Mouse (Mus musculus) testis, postnatal 14 days (tissue): Measurements from ENCODE around the gene Kcnk16.
A peak's percentile ranks its signal among the peaks of the same experiment; 100 is the strongest.
"Not testable (repeated sequence)": the region's sequence is repeated elsewhere in the genome, so short reads cannot be mapped to it uniquely, and the experiment has no call there.

ENCODE experiments used
- DNase-seq: peaks from one replicate; pipeline ENCODE4 v3.0.0; 2021; ENCODE audit warnings: low spot score

Gene Kcnk16

DNA sequence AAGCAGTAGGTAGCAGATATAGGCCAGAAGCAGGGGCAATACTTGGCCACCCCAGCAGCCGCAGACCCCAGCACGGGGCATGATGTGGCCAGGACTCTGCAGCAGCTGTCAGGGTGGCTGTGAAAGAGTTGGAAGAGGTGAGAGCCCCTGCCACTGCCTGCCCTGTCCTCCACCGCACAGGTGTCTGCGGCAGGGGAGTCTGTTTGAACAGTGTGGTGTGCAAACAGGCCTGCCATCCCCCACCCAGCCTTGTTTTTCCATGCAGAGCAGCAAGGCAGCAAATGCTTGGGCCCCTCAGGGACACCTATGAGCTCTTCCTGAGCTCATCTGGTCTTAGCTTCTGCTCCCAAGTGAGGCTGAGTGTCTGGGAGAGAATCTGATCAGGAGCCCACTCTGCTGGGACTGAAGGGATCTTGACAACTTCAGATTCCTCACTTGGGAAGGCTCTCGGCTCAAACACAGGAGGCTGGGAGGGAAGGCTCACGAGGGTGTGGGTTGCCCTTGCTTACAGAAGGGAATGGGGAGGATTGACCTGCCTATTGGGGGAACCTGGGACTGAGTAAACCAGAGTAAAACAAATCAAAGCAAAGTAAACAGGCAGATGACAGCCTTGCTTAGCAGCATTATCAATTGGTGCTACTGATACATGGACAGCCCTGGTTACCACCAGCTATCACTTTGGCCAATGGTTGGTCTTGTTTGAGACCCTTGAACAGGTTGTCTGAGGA, at the start of gene Kcnk16:
Gene Kcnk16 (minus strand): TSS at position 118 of the 728 bp plus-strand sequence.
- DNase-seq, result no peak

DNA sequence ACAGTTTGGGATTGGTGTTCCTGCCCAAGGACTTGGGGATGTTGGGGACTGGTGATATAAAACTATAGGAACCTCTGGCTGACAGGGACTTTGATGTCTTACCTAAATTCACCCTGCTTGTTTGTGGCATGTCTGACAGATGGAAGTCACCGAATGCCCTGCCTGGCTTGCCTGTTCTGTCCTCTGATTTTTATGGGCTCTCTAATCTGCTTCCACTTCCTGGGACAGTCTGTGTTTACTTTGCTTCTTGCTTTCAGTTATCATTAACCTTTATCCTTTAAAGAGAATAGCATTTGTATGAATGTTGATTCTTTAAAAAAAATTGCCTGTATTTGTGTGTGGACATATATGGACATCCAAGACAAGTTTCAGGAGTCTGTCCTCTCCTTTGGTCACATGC, 46.1 kb upstream of the Kcnk16 start:
- DNase-seq, result no peak

DNA sequence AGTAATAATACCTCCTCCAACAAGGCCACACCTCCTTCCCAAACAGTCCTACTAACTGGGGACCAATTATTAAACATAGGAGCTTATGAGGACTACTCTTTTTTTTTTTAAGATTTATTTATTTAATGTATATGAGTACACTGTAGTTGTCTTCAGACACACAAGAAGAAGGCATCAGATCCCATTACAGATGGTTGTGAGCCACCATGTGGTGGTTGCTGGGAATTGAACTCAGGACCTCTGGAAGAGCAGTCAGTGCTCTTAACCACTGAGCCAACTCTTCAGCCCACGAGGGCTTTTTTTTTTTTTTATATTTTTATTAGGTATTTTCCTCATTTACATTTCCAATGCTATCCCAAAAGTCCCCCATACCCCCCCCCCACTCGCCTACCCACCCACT, 36.1 kb upstream of the Kcnk16 start:
- DNase-seq, result not testable (repeated sequence)

DNA sequence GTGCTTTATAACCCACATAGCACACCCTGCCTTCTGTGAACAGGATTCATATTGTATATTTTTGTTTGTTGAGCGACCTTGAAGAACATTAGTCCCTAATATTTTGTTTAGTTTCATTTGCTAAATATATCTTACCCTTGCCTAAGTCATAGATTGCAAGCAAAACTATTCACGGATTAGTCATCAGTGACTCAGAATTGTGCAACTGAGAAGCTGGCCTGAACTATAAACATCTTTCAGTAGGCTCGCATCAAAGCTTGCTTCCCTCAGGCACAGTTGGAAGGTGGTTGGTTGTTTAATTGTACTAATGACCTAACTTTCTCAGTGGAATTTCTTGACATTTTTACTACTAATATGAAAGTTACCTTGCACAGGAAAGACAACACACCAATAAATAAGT, 29.1 kb upstream of the Kcnk16 start:
- no peak for DNase-seq

- no peak for DNase-seq
Measured at GRCm38 (mm10) chr14:20297616-20298015, 28.6 kb upstream of the Kcnk16 start.

- DNase-seq, result no peak
Measured at GRCm38 (mm10) chr14:20294947-20295346, 25.9 kb upstream of the Kcnk16 start.

GRCm38 (mm10) chr14:20294117-20294892, 25.3 kb upstream of the Kcnk16 start, which contains the start of gene Nudt13:
Gene Nudt13 (plus strand): TSS chr14:20294697.
- peak; percentile 88 for DNase-seq

DNA sequence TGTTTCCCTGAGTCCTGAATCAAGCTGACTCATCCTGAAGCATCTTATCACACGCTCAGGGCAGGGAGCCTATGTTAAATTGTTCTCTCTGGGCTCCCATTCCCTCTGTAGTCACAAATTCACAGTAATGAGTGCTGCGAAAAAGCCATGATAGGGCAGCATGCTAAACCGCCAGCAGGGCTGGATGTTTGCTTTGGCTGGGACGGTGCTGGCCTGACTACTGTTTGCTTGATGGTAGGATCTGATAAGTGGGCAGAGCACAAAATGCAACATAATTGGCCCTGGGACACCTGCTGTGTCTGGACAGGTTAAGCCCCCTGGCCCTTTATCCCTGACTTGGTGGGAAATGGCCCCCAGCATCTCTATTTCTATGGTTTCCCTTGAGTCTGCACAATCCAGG, 22.4 kb upstream of the Kcnk16 start:
- no peak for DNase-seq

DNA sequence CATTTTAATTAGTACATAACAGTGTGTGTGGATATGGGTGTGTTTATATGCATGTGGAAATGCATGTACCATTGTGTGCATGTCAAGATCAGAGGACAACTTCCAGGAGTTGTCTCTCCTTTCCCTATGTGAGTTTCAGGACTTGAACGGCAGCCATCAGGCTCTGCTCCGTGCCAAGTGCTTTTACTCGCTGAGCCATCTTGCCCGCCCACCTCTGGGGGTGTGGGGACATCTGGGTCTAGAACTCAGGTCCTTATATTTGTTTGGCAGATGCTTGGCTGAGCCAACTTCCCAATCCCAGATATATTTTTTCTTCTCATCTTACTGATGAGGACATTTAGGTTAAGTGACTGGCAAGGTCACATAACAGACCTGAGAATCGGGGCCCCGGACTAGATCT, 578 bp downstream of the Kcnk16 start:
- DNase-seq, result no peak

DNA sequence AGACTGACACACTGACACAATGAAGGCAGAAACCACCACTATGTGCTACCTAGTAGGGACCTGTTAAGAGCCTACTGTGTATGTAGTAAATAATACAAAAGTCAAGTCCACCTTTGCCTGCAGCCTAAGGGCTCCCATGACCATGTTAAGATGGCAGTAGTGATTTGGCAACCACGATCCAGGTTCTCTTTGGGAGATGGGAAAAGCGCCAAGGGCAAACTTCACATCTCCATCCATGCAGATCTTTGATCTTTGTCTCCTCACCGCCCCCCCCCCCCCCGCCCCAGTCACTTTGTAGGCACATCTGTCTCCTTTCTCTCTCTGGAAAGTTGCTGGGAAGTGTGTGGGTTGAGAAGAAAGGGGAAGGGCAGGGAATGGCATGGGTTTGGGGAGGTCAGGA, 6.7 kb downstream of the Kcnk16 start:
- DNase-seq, result no peak

GRCm38 (mm10) chr14:20258185-20259113, 10.6 kb downstream of the Kcnk16 start:
- peak; percentile 64 for DNase-seq

- no peak for DNase-seq
Measured at GRCm38 (mm10) chr14:20250237-20251171, 18.5 kb downstream of the Kcnk16 start.

DNA sequence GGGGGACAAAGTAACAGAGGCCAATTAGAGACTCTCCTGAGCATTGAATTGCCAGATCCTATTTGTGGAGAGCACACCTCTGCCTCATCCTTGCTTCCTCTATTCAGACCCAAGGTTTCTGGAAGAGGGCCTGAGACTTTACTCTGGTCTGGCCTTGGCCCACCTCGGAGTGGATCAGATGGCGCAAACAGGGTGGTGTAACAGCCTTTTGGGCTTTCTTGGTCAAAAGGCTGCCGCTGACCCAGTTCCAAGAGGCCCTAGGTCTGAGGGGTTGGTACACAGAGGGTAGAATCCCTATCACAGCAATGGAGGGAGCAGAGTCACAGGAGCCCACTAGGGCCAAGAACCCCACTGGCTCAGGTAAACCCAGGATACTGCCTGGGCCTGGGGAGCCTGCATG, 21.0 kb downstream of the Kcnk16 start:
- no peak for DNase-seq

- peak; percentile 28 for DNase-seq
Measured at GRCm38 (mm10) chr14:20246811-20247266, 22.2 kb downstream of the Kcnk16 start.

- no peak for DNase-seq
Measured at GRCm38 (mm10) chr14:20245861-20246260, 23.1 kb downstream of the Kcnk16 start.

- peak; percentile 48 for DNase-seq
Measured at GRCm38 (mm10) chr14:20245318-20245717, 23.7 kb downstream of the Kcnk16 start.

GRCm38 (mm10) chr14:20243158-20243557, 25.8 kb downstream of the Kcnk16 start:
- no peak for DNase-seq

DNA sequence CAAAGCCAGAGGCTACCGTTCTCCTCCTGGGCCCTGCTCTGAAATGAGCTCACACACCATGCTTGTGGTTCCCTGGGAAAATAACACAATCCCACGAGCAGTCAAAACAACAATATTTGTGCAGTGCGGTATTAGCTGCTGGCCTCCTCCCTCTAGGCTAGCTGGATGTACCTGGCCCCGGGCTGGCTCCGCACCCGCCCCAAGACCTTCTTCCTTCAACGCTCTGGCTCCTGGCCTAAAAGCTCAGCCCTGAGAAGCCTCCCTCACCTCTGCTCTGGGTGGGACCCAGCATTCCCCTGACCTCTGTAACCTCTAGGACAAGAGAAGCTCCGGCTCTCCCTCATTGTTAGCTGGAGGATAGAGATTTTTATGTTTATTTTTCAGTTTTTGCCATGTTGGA, 26.5 kb downstream of the Kcnk16 start:
- no peak for DNase-seq

DNA sequence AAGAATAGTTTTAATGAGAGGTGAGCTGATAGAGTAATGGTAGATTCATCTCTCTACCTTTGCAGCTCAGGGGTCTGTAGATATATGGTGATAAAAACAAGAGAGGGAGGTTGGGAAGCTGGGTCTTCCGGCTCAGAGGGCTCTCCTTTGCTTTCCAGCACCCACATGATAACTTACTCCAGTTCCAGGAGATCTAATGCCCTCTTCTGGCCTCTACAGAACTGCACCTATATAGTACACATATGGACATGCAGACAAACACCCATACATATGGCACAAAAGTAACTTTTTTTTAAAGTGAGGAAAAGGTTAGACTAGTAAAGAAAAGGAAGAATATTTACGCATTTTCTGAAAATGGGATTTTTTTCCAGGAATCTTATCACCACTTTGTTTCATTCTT, 34.6 kb downstream of the Kcnk16 start:
- no peak for DNase-seq

DNA sequence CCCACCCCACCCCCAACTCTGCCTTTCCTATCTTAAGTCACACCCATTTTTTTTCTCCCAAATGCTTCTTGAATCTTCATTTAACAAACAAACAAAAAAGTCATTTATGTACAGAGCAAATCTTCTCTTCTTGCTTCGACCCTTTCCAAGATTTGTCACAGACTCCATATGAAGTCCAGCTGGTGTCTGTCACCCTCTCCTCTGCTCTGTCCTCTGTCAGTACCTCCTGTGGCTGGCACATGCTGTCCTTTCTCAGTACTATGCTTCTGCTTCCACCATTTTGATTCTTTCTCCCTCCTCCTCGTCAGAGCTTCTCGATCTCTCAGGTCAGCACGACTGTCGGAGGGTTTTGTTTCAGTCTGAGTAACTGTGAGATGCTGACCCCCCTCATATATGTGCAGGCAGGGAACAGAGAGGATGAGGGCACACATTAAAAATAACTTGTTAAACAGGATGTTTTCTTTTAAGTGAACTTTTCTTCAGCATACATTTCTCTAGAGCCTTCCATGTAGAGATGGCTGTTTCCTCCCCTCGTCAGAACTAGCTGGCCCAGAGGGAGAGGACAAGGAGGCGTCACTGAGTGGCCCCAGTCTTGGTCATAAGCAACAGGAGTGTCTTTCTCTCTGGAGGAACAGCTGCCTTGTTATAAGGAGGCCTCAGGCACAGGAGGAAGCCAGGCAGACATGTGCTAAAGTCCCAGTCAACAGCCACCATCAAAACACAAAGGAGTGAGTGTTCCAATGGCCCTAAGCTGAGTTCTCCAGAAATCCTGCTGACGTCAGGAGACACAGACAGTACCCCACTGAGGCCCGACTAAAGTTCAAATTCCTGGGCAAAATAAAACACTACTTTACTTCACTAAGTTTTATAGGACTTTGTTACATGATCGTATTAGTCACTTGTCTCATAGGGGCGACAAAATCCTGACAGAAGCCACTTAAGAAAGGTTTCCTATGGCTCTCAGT, 35.7 kb downstream of the Kcnk16 start:
- no peak for DNase-seq
